Mouse (Mus musculus): ENCODE measurements around the gene Hhat.

The Hhat gene

GRCm38 (mm10) chr1:192785046-192785961 is 14.3 kb upstream of the Hhat start:
- DNase-seq (ENCODE audit: low read depth, low spot score), result peak; percentile 63

- DNase-seq (ENCODE audit: low read depth, low spot score), result peak; percentile 87
Observed at GRCm38 (mm10) chr1:192784374-192784773, 13.4 kb upstream of the Hhat start.

GRCm38 (mm10) chr1:192781256-192781655 is 10.2 kb upstream of the Hhat start:
- no peak for DNase-seq (ENCODE audit: low read depth, low spot score)

- no peak for DNase-seq (ENCODE audit: low read depth, low spot score)
Observed at GRCm38 (mm10) chr1:192778869-192779514, 8.0 kb upstream of the Hhat start.

- no peak for DNase-seq (ENCODE audit: low read depth, low spot score)
Observed at GRCm38 (mm10) chr1:192778206-192778605, 7.2 kb upstream of the Hhat start.

GRCm38 (mm10) chr1:192770130-192770494 is 911 bp downstream of the Hhat start:
- peak; percentile 91 for DNase-seq (ENCODE audit: low read depth, low spot score)

- no peak for DNase-seq (ENCODE audit: low read depth, low spot score)
Observed at GRCm38 (mm10) chr1:192765531-192765930, 5.5 kb downstream of the Hhat start.

GRCm38 (mm10) chr1:192764547-192764946 is 6.5 kb downstream of the Hhat start:
- no peak for DNase-seq (ENCODE audit: low read depth, low spot score)

GRCm38 (mm10) chr1:192762946-192763933 is 7.8 kb downstream of the Hhat start:
- peak; percentile 62 for DNase-seq (ENCODE audit: low read depth, low spot score)

- no peak for DNase-seq (ENCODE audit: low read depth, low spot score)
Observed at GRCm38 (mm10) chr1:192756674-192757073, 14.3 kb downstream of the Hhat start.

- DNase-seq (ENCODE audit: low read depth, low spot score), result peak; percentile 55
Observed at GRCm38 (mm10) chr1:192755685-192756606, 15.1 kb downstream of the Hhat start.

GRCm38 (mm10) chr1:192755246-192755645 is 15.8 kb downstream of the Hhat start:
- no peak for DNase-seq (ENCODE audit: low read depth, low spot score)

GRCm38 (mm10) chr1:192754268-192754667 is 16.8 kb downstream of the Hhat start:
- DNase-seq (ENCODE audit: low read depth, low spot score), result no peak

- no peak for DNase-seq (ENCODE audit: low read depth, low spot score)
Observed at GRCm38 (mm10) chr1:192752659-192753601, 18.1 kb downstream of the Hhat start.

GRCm38 (mm10) chr1:192750042-192750437 is 21.0 kb downstream of the Hhat start:
- no peak for DNase-seq (ENCODE audit: low read depth, low spot score)

GRCm38 (mm10) chr1:192749270-192750041 is 21.6 kb downstream of the Hhat start:
- DNase-seq (ENCODE audit: low read depth, low spot score), result peak; percentile 28

GRCm38 (mm10) chr1:192746201-192746600 is 24.8 kb downstream of the Hhat start:
- no peak for DNase-seq (ENCODE audit: low read depth, low spot score)

- peak; percentile 39 for DNase-seq (ENCODE audit: low read depth, low spot score)
Observed at GRCm38 (mm10) chr1:192745240-192746101, 25.6 kb downstream of the Hhat start.

All from brain, adult 2 months (tissue).